Mouse (Mus musculus) CH12.LX (cell line): ENCODE results near the gene Actrt2. TPM values are rescaled to one million over a fixed set of nuclear protein-coding genes. Genes with fewer than 3 reads are reported as not detected.
A peak's percentile ranks its signal among the peaks of the same experiment; 100 is the strongest.

Experiments
- DNase-seq: peaks from one replicate; pipeline ENCODE4 v3.0.0-alpha.2; 2013; ENCODE audit errors: extremely low read depth
- H3K27ac ChIP-seq: 2 replicates; pipeline ENCODE4 v1.5.1; 2012; ENCODE audit warnings: low read depth, mild to moderate bottlenecking, control low read depth, moderate library complexity; ENCODE audit not compliant: insufficient read depth
- H3K27me3 ChIP-seq: replicated peaks from 2 replicates; pipeline ENCODE3; 2012; ENCODE audit warnings: inconsistent platforms
- H3K36me3 ChIP-seq, 2 experiments: replicated peaks in 1 of 2; 2 replicates each; pipeline versions ENCODE3 to v1.6.1; 2012; ENCODE audit warnings: inconsistent platforms in 1 of 2, low read length in 1 of 2, mild to moderate bottlenecking in 1 of 2, mixed read lengths in 1 of 2, moderate library complexity in 1 of 2; ENCODE audit not compliant: control insufficient read depth in 1 of 2, insufficient read depth in 1 of 2
- H3K4me1 ChIP-seq, 2 experiments: 2 replicates each; pipeline ENCODE4 v1.6.1; 2012; ENCODE audit warnings: inconsistent platforms in 1 of 2, moderate library complexity in 1 of 2; ENCODE audit not compliant: insufficient read depth in 2 of 2, control insufficient read depth in 1 of 2
- H3K4me2 ChIP-seq: 2 replicates; pipeline ENCODE4 v1.6.1; 2012; ENCODE audit warnings: low read depth, mild to moderate bottlenecking, control low read depth; ENCODE audit not compliant: poor library complexity, insufficient read depth, severe bottlenecking
- H3K4me3 ChIP-seq, 3 experiments: fragments of 150-350 bp in 1 of 3; sonication (generic) in 1 of 3; replicated peaks in 1 of 3; 2 replicates each; pipeline versions ENCODE3 to v1.5.1; 2011 to 2012; ENCODE audit warnings: low read depth in 2 of 3, low read length in 2 of 3, mild to moderate bottlenecking in 2 of 3, moderate library complexity in 2 of 3, control low read depth in 1 of 3, improper control_type of control experiment in 1 of 3, inconsistent platforms in 1 of 3, mixed read lengths in 1 of 3; ENCODE audit not compliant: poor library complexity in 1 of 3
- H3K79me2 ChIP-seq: replicated peaks from 2 replicates; pipeline ENCODE4 v1.6.1; 2012; ENCODE audit warnings: mild to moderate bottlenecking, moderate library complexity; ENCODE audit not compliant: control insufficient read depth, poor library complexity, insufficient read depth, severe bottlenecking; ENCODE audit errors: extremely low read depth
- H3K9ac ChIP-seq: 2 replicates; pipeline ENCODE4 v1.6.1; 2012; ENCODE audit warnings: low read depth, mild to moderate bottlenecking, control low read depth, moderate library complexity; ENCODE audit not compliant: insufficient read depth
- H3K9me3 ChIP-seq: replicated peaks from 2 replicates; pipeline ENCODE3; 2012; ENCODE audit warnings: low read length, inconsistent platforms, mixed read lengths
- CHD1 ChIP-seq: IDR thresholded peaks from 2 replicates; pipeline ENCODE4 v1.6.1; 2012; ENCODE audit warnings: low read depth, low read length, improper control_type of control experiment, inconsistent platforms
- E2F4 ChIP-seq: IDR thresholded peaks from 2 replicates; pipeline ENCODE4 v1.6.1; 2011; ENCODE audit warnings: low read depth, low read length, improper control_type of control experiment; ENCODE audit not compliant: insufficient replicate concordance
- ELF1 ChIP-seq: IDR thresholded peaks from 2 replicates; pipeline ENCODE4 v1.6.1; 2014; ENCODE audit warnings: low read depth, mild to moderate bottlenecking, inconsistent platforms, low read length, improper control_type of control experiment
- EP300 ChIP-seq: IDR thresholded peaks from 2 replicates; pipeline ENCODE4 v1.6.1; 2011; ENCODE audit warnings: low read length, improper control_type of control experiment
- ETS1 ChIP-seq: conservative IDR thresholded peaks from 2 replicates; pipeline ENCODE4 v1.6.1; 2012; ENCODE audit warnings: low read depth, mild to moderate bottlenecking, inconsistent platforms, low read length, improper control_type of control experiment, moderate library complexity
- GABPA ChIP-seq: IDR thresholded peaks from 2 replicates; pipeline ENCODE4 v1.6.1; 2012; ENCODE audit warnings: low read depth, low read length, improper control_type of control experiment, inconsistent platforms; ENCODE audit not compliant: insufficient replicate concordance
- HCFC1 ChIP-seq: IDR thresholded peaks from 2 replicates; pipeline ENCODE4 v1.6.1; 2012; ENCODE audit warnings: low read depth, mild to moderate bottlenecking, inconsistent platforms, low read length, improper control_type of control experiment
- IRF4 ChIP-seq: IDR thresholded peaks from 2 replicates; pipeline ENCODE4 v1.6.1; 2014; ENCODE audit warnings: low read depth, mild to moderate bottlenecking, inconsistent platforms, low read length, improper control_type of control experiment
- JUND ChIP-seq: conservative IDR thresholded peaks from 2 replicates; pipeline ENCODE4 v1.6.1; 2011; ENCODE audit warnings: low read depth, low read length, improper control_type of control experiment
- KAT2A ChIP-seq: IDR thresholded peaks from 2 replicates; pipeline ENCODE4 v1.6.1; 2012; ENCODE audit warnings: low read length, improper control_type of control experiment, inconsistent platforms; ENCODE audit not compliant: insufficient replicate concordance
- MAFK ChIP-seq: IDR thresholded peaks from 2 replicates; pipeline ENCODE4 v1.6.1; 2011; ENCODE audit warnings: low read length, improper control_type of control experiment; ENCODE audit not compliant: insufficient replicate concordance
- MAX ChIP-seq: IDR thresholded peaks from 2 replicates; pipeline ENCODE4 v1.6.1; 2011; ENCODE audit warnings: low read length, improper control_type of control experiment
- MYC ChIP-seq: IDR thresholded peaks from 2 replicates; pipeline ENCODE4 v1.6.1; 2011; ENCODE audit warnings: low read depth, mild to moderate bottlenecking, improper control_type of control experiment, low read length
- NELFE ChIP-seq: IDR thresholded peaks from 2 replicates; pipeline ENCODE4 v1.6.1; 2011; ENCODE audit warnings: low read depth, low read length, improper control_type of control experiment
- PAX5 ChIP-seq: IDR thresholded peaks from 2 replicates; pipeline ENCODE4 v1.6.1; 2012; ENCODE audit warnings: low read length, inconsistent platforms, mixed read lengths
- POLR2A ChIP-seq: IDR thresholded peaks from 2 replicates; pipeline ENCODE4 v1.6.1; 2011; ENCODE audit warnings: low read depth, mild to moderate bottlenecking, improper control_type of control experiment, low read length
- POLR2AphosphoS2 ChIP-seq: IDR thresholded peaks from 2 replicates; pipeline ENCODE4 v1.6.1; 2011; ENCODE audit warnings: low read depth, low read length, improper control_type of control experiment
- RAD21 ChIP-seq: IDR thresholded peaks from 2 replicates; pipeline ENCODE4 v1.6.1; 2011; ENCODE audit warnings: low read depth, mild to moderate bottlenecking, low read length, improper control_type of control experiment, moderate library complexity
- RCOR1 ChIP-seq: conservative IDR thresholded peaks from 2 replicates; pipeline ENCODE4 v1.6.1; 2012; ENCODE audit warnings: low read depth, mild to moderate bottlenecking, inconsistent platforms, low read length, improper control_type of control experiment
- USF1 ChIP-seq: IDR thresholded peaks from 2 replicates; pipeline ENCODE4 v1.6.1; 2014; ENCODE audit warnings: low read depth, mild to moderate bottlenecking, inconsistent platforms, low read length, improper control_type of control experiment
- ZC3H11A ChIP-seq: IDR thresholded peaks from 2 replicates; pipeline ENCODE4 v1.6.1; 2012; ENCODE audit warnings: low read depth, mild to moderate bottlenecking, inconsistent platforms, low read length, improper control_type of control experiment
- ZKSCAN1 ChIP-seq: IDR thresholded peaks from 2 replicates; pipeline ENCODE4 v1.6.1; 2012; ENCODE audit warnings: low read depth, inconsistent platforms, low read length, improper control_type of control experiment, borderline replicate concordance
- ZMIZ1 ChIP-seq: IDR thresholded peaks from 2 replicates; pipeline ENCODE4 v1.6.1; 2012; ENCODE audit warnings: low read depth, mild to moderate bottlenecking, inconsistent platforms, low read length, improper control_type of control experiment
- dilution Hi-C: fragments of 300-500 bp; cut with MboI; formaldehyde crosslinking; loops from 2 replicates; pipeline ENCODE4 v1.14.3; 2020; ENCODE audit warnings: low sequenced_read_pairs; ENCODE audit not compliant: extremely low pct_unique_long_range_greater_than_20kb, extremely low pct_ligation_motif_present
- in situ Hi-C: fragments of 300-500 bp; cut with MboI; formaldehyde crosslinking; loops from 3 replicates; pipeline ENCODE4 v1.14.3; 2019; ENCODE audit warnings: low sequenced_read_pairs, low pct_ligation_motif_present, low pct_unique_long_range_greater_than_20kb, mixed read lengths
- polyA plus RNA-seq: library from polyadenylated mRNA; unstranded; fragments of >175 nt; gene quantifications from 2 replicates; pipeline ENCODE4 v1.2.1, GENCODE M21; 2012; ENCODE audit warnings: low read depth; ENCODE audit not compliant: insufficient read length
- total RNA-seq, 2 experiments: library from RNA; depleted of rRNA; stranded (reverse); fragments of 300-350 nt in 1 of 2; fragments of >200 nt in 1 of 2; gene quantifications; 2 replicates each; pipeline ENCODE4 v1.2.3; 2012 to 2014

Actrt2 gene
- total and polyA plus RNA-seq, 3 experiments = not detected

DNA sequence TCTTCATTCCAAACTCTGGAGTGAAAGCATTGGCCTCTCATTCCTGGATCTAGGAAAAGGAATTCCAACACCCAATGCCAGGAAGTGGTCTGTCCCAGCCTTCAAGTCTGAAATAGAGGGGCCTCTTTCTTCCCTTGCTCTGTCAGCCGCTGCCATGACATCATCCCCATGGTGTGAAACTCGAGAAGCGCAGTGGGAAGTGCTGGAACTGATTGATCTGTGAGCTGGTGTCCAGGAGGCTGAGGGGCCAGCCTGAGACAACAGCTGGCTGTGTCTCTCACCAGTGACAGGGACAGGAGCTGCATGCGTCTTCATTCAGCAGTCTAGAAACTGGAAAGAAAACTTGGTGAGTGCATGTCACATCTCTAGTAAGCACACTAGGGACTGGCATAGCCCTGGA is 28.5 kb upstream of the Actrt2 start:
- no peak overlapping the region for H3K4me3 ChIP-seq
- H3K27ac ChIP-seq = no peak overlapping the region
- H3K4me1 ChIP-seq = no peaks in the 10 kb centered on the region
- in situ Hi-C loops (no loop called here), dilution Hi-C loops (no loop called here)
- no peaks in the 10 kb centered on the region for H3K27me3 ChIP-seq
- H3K79me2 ChIP-seq = no peaks in the 10 kb centered on the region
- H3K9me3 ChIP-seq = peaks cover 88% of the 10 kb centered on the region
- TF ChIP-seq ELF1 (no peak), CHD1 (no peak), NELFE (no peak)
- no peak overlapping the region for H3K4me2 ChIP-seq
- H3K9ac ChIP-seq = no peak overlapping the region
- H3K36me3 ChIP-seq = no peaks in the 10 kb centered on the region
- no peak for DNase-seq

DNA sequence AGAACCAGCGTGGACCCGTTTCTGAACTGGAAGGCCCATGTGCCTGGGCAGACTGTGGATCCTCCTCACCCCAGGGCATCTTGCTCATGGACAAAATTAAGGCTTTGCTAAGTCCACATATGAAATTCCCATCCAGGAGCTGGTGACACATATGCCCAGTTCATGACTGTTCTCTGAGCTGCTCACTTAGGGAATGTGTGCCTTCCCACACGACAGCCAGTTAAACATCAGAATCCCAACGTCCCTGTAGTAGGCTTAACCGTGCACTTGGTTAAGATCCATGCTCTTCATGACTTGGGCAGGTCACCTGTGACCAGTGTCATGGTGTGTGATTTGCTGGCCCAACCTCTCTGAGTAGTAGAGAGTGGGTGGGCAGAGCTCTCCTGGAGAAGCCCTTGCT is 26.7 kb upstream of the Actrt2 start:
- no peak overlapping the region for H3K4me2 ChIP-seq
- H3K9ac ChIP-seq = no peak overlapping the region
- dilution Hi-C loops = no loop called here
- H3K27me3 ChIP-seq = no peaks in the 10 kb centered on the region
- no peaks in the 10 kb centered on the region for H3K79me2 ChIP-seq
- in situ Hi-C loops = no loop called here
- no peak for TF ChIP-seq KAT2A
- no peak for TF ChIP-seq JUND
- no peak for TF ChIP-seq POLR2A
- no peak for TF ChIP-seq MAX
- TF ChIP-seq GABPA = no peak
- no peak for TF ChIP-seq ZKSCAN1
- TF ChIP-seq IRF4 = no peak
- TF ChIP-seq RCOR1 = no peak
- no peak for TF ChIP-seq MAFK
- TF ChIP-seq POLR2AphosphoS2 = no peak
- TF ChIP-seq ZMIZ1 = no peak
- no peaks in the 10 kb centered on the region for H3K4me1 ChIP-seq
- DNase-seq = no peak
- no peaks in the 10 kb centered on the region for H3K36me3 ChIP-seq
- H3K4me3 ChIP-seq = no peak overlapping the region
- peaks cover 88% of the 10 kb centered on the region for H3K9me3 ChIP-seq
- H3K27ac ChIP-seq = no peak overlapping the region

DNA sequence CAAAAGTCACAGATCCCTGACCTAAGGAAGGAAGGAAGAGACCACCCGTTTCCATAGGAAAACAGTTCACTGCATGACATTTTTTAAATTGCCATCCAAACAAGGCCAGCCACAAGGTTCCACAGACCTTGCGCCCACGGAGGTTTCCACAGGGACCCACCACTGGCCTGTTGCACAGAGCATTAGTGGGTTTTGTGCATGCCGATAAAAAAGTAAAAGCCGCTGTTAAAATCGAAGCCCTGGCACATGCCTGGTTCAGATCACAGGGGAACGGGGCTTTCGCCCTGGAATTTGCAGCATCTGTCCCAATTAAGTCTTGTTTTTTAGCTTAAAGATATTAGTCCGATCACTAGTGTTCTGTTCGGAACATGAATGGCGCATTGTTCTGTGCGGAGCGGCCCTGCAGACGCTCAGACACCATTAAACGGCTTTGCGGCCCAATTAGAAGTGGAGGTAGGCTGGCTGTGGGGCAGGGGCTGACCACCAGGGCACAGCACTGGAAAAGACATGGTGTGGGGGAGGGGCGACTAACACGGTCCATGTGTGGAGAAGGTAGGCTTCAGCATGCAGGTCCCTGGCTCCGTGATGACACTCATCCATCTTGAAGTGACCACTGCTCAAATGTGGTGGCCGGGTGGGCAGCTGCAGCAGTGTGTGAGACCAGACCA is 25.8 kb upstream of the Actrt2 start:
- in situ Hi-C loops = no loop called here
- dilution Hi-C loops = no loop called here
- Histone ChIP-seq H3K79me2 (no peaks in the 10 kb centered on the region), H3K9me3 (peaks cover 83% of the 10 kb centered on the region), H3K9ac (no peak overlapping the region), H3K4me2 (no peak overlapping the region), H3K4me1 (no peaks in the 10 kb centered on the region), H3K4me3 (peak overlapping the region in 1 of 3 experiments; percentile 0), H3K36me3 (no peaks in the 10 kb centered on the region), H3K27ac (no peak overlapping the region), H3K27me3 (no peaks in the 10 kb centered on the region)
- DNase-seq = no peak
- TF ChIP-seq MAX (no peak), MYC (no peak), EP300 (no peak), ELF1 (no peak), ETS1 (no peak), KAT2A (no peak), IRF4 (no peak), USF1 (no peak), E2F4 (no peak), ZMIZ1 (no peak), RAD21 (no peak), JUND (no peak), ZC3H11A (no peak), NELFE (no peak), MAFK (no peak), PAX5 (no peak), HCFC1 (no peak)
